Mouse (Mus musculus) CH12.LX (cell line): ENCODE results near the gene Pdzrn4.

ENCODE experiments used
- CTCF ChIP-seq, 2 experiments: IDR thresholded peaks in 1 of 2; conservative IDR thresholded peaks in 1 of 2; 2 replicates each; pipeline ENCODE4 v1.5.1; 2011 to 2012; ENCODE audit warnings: low read depth in 2 of 2, low read length in 2 of 2, improper control_type of control experiment in 1 of 2, inconsistent platforms in 1 of 2, mild to moderate bottlenecking in 1 of 2, moderate library complexity in 1 of 2
- POLR2A ChIP-seq: IDR thresholded peaks from 2 replicates; pipeline ENCODE4 v1.6.1; 2011; ENCODE audit warnings: low read depth, mild to moderate bottlenecking, improper control_type of control experiment, low read length

DNA sequence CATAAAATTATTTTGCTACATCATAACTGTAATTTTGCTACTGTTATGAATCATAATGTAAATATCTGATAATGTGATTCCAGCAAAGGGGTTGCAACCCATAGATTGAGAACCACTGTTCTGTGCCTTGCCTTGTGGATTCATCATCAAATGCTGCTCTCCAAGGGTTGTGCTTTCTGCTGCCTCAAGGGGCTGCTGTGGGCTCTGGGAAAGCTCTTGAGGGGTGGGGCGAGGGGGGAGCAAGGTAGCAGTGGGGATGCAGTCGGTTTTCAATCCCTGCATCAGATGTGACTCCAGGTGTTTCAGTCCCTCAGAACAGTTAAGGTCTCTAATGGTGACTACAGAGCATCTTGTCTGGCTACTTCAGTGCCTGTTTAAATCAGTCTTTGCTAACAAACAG lies 2.1 kb downstream of the Pdzrn4 start:
- TF ChIP-seq POLR2A, result no peak
- no peak for TF ChIP-seq CTCF (conservative IDR thresholded peaks at IDR 0.05 in 1 of 2, IDR thresholded peaks at IDR 0.05 in 1 of 2; ENCODE audit: low read depth in 2 of 2, low read length in 2 of 2)
